Mouse (Mus musculus): ENCODE data around the gene Bola3.
A peak's percentile ranks its signal among the peaks of the same experiment; 100 is the strongest.

The Bola3 gene

GRCm38 (mm10) chr6:83347916-83348315 lies 1.0 kb upstream of the Bola3 start:
- no peak for DNase-seq (ENCODE audit: low spot score)

GRCm38 (mm10) chr6:83349274-83349958 lies 469 bp downstream of the Bola3 start:
- peak; percentile 87 for DNase-seq (ENCODE audit: low spot score)

GRCm38 (mm10) chr6:83350172-83350571 lies 1.2 kb downstream of the Bola3 start:
- no peak for DNase-seq (ENCODE audit: low spot score)

GRCm38 (mm10) chr6:83350851-83351405 lies 2.0 kb downstream of the Bola3 start:
- no peak for DNase-seq (ENCODE audit: low spot score)

GRCm38 (mm10) chr6:83351490-83352160 lies 2.7 kb downstream of the Bola3 start:
- DNase-seq (ENCODE audit: low spot score) = peak; percentile 24

- DNase-seq (ENCODE audit: low spot score) = no peak
Measured at GRCm38 (mm10) chr6:83352666-83353410, 3.9 kb downstream of the Bola3 start.

- DNase-seq (ENCODE audit: low spot score) = no peak
Measured at GRCm38 (mm10) chr6:83354856-83355781, 6.2 kb downstream of the Bola3 start.

- peak; percentile 73 for DNase-seq (ENCODE audit: low spot score)
Measured at GRCm38 (mm10) chr6:83356569-83357138, 7.7 kb downstream of the Bola3 start.

- no peak for DNase-seq (ENCODE audit: low spot score)
Measured at GRCm38 (mm10) chr6:83357436-83357835, 8.5 kb downstream of the Bola3 start.

GRCm38 (mm10) chr6:83361523-83362248 lies 12.7 kb downstream of the Bola3 start:
- no peak for DNase-seq (ENCODE audit: low spot score)

GRCm38 (mm10) chr6:83363075-83363474 lies 14.1 kb downstream of the Bola3 start:
- no peak for DNase-seq (ENCODE audit: low spot score)

- no peak for DNase-seq (ENCODE audit: low spot score)
Measured at GRCm38 (mm10) chr6:83370316-83370965, 21.5 kb downstream of the Bola3 start.

GRCm38 (mm10) chr6:83371350-83371749 lies 22.4 kb downstream of the Bola3 start:
- DNase-seq (ENCODE audit: low spot score) = no peak

- no peak for DNase-seq (ENCODE audit: low spot score)
Measured at GRCm38 (mm10) chr6:83373704-83374300, 24.9 kb downstream of the Bola3 start.

- DNase-seq (ENCODE audit: low spot score) = peak; percentile 21
Measured at GRCm38 (mm10) chr6:83381510-83382491, 32.9 kb downstream of the Bola3 start.

GRCm38 (mm10) chr6:83385569-83386090 lies 36.7 kb downstream of the Bola3 start:
- no peak for DNase-seq (ENCODE audit: low spot score)

- no peak for DNase-seq (ENCODE audit: low spot score)
Measured at GRCm38 (mm10) chr6:83392166-83392780, 43.3 kb downstream of the Bola3 start.

GRCm38 (mm10) chr6:83394122-83394521 lies 45.2 kb downstream of the Bola3 start:
- no peak for DNase-seq (ENCODE audit: low spot score)

Measured in yolk sac, embryonic 10.5 days (tissue).